Mouse (Mus musculus): ENCODE measurements around the gene Aplnr.

DNA sequence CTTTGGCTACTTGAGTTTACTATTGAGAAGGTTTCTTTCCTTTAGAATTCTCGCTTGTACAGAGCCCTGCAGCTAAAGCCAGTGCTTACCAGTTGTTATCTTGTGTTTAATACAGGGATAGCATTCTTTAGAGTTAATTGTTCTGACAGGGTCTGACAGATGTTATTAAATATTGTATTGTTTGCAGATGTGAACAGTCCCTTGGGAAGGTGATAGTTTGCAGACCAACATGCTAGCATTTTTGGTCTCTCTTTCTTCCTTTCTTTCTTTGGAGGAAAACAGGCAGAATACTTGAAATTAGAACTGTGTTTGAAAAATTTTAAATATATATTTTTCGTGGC lies 36.7 kb downstream of the Aplnr start:
- no peak for TF ChIP-seq CTCF (IDR thresholded peaks at IDR 0.05; ENCODE audit: control insufficient read depth, insufficient read depth, low read length)
- TF ChIP-seq POLR2A (IDR thresholded peaks at IDR 0.05; ENCODE audit: borderline replicate concordance, control insufficient read depth, low read depth, low read length): no peak

Data from bone marrow, adult 2 months (tissue).